Mouse (Mus musculus) testis, adult 2 months (tissue): Measurements from ENCODE around the gene Ahdc1.

ENCODE experiments used
- CTCF ChIP-seq: fragments of 200-500 bp; IDR thresholded peaks from 2 replicates; pipeline ENCODE4 v1.5.1; 2012; ENCODE audit warnings: low read depth, mild to moderate bottlenecking, inconsistent platforms, low read length, moderate library complexity; ENCODE audit not compliant: control insufficient read depth, insufficient read depth, insufficient replicate concordance
- POLR2A ChIP-seq: fragments of 200-500 bp; IDR thresholded peaks from 2 replicates; pipeline ENCODE4 v1.6.1; 2012; ENCODE audit warnings: low read depth, mild to moderate bottlenecking, inconsistent platforms, low read length, moderate library complexity; ENCODE audit not compliant: control insufficient read depth

GRCm38 (mm10) chr4:133047353-133048105, 36.5 kb downstream of the Ahdc1 start:
- TF ChIP-seq CTCF = no peak
- no peak for TF ChIP-seq POLR2A
